Mouse (Mus musculus) limb, embryonic 15.5 days (tissue): ENCODE measurements around the gene Slc51a. TPM values are rescaled to one million over a fixed set of nuclear protein-coding genes. Genes with fewer than 3 reads are reported as not detected.

ENCODE experiments used
- ATAC-seq: fragments of 200-750 bp; cut with Nextera tagmentation; 2 replicates; pipeline ENCODE4 v1.8.0; 2017; ENCODE audit warnings: low read depth, moderate TSS enrichment; ENCODE audit not compliant: insufficient number of reproducible peaks, low FRiP score, low TSS enrichment
- H3K27ac ChIP-seq: fragments of 300-500 bp; sonication (generic); 2 replicates; pipeline ENCODE4 v1.5.1; 2015; ENCODE audit warnings: moderate library complexity, mild to moderate bottlenecking, inconsistent platforms
- H3K27me3 ChIP-seq: fragments of 300-500 bp; sonication (generic); 2 replicates; pipeline ENCODE4 v1.6.1; 2015; ENCODE audit warnings: inconsistent platforms
- H3K36me3 ChIP-seq: fragments of 300-500 bp; sonication (generic); 2 replicates; pipeline ENCODE4 v1.6.1; 2015; ENCODE audit warnings: inconsistent platforms
- H3K4me1 ChIP-seq: fragments of 300-500 bp; sonication (generic); 2 replicates; pipeline ENCODE4 v1.6.1; 2015; ENCODE audit warnings: inconsistent platforms
- H3K4me2 ChIP-seq: fragments of 300-500 bp; sonication (generic); 2 replicates; pipeline ENCODE4 v1.6.1; 2015; ENCODE audit warnings: mild to moderate bottlenecking, inconsistent platforms
- H3K4me3 ChIP-seq: fragments of 300-500 bp; sonication (generic); 2 replicates; pipeline ENCODE4 v1.5.1; 2015; ENCODE audit warnings: mild to moderate bottlenecking, inconsistent platforms
- H3K9ac ChIP-seq: fragments of 300-500 bp; sonication (generic); 2 replicates; pipeline ENCODE4 v1.6.1; 2015; ENCODE audit warnings: inconsistent platforms
- H3K9me3 ChIP-seq: fragments of 300-500 bp; sonication (generic); 2 replicates; pipeline ENCODE4 v1.6.1; 2016; ENCODE audit warnings: inconsistent platforms
- WGBS: fragments of 180-500 bp; shearing (Covaris S2); methylation state at CpG from one replicate; pipeline ENCODE4 v1.1.7; 2015; 5-methylcytosine and 5-hydroxymethylcytosine counted together
- polyA plus RNA-seq: library from polyadenylated mRNA; unstranded; fragments of >200 nt; fragmentation: Nextera tagmentation; extraction: Ambion mirVana; gene quantifications from 2 replicates; pipeline ENCODE4 v1.2.1, GENCODE M21; 2015

The Slc51a gene
- polyA plus RNA-seq, 1 experiment from 2014 or later: 0.06 TPM

GRCm38 (mm10) chr16:32485209-32485608 is 2.5 kb downstream of the Slc51a start:
- Histone ChIP-seq H3K27ac (no peak overlapping the region), H3K36me3 (no peaks in the 10 kb centered on the region), H3K9me3 (no peaks in the 10 kb centered on the region), H3K9ac (no peak overlapping the region), H3K4me3 (no peak overlapping the region), H3K27me3 (no peaks in the 10 kb centered on the region), H3K4me1 (no peaks in the 10 kb centered on the region), H3K4me2 (no peak overlapping the region)
- no peak for ATAC-seq
- WGBS: 68% methylated on average over 2 of the region's 2 CpGs

GRCm38 (mm10) chr16:32484431-32484871 is 3.2 kb downstream of the Slc51a start:
- Histone ChIP-seq H3K9ac (no peak overlapping the region), H3K9me3 (no peaks in the 10 kb centered on the region), H3K27me3 (no peaks in the 10 kb centered on the region), H3K4me1 (no peaks in the 10 kb centered on the region), H3K4me3 (no peak overlapping the region), H3K27ac (no peak overlapping the region), H3K4me2 (no peak overlapping the region), H3K36me3 (no peaks in the 10 kb centered on the region)
- ATAC-seq: no peak
- WGBS: 42% methylated on average over 7 of the region's 7 CpGs

- no peak for ATAC-seq
- no peaks in the 10 kb centered on the region for H3K4me1 ChIP-seq
- H3K9me3 ChIP-seq: no peaks in the 10 kb centered on the region
- H3K27ac ChIP-seq: no peak overlapping the region
- no peaks in the 10 kb centered on the region for H3K36me3 ChIP-seq
- H3K4me2 ChIP-seq: no peak overlapping the region
- WGBS: 62% methylated on average over 2 of the region's 2 CpGs
- H3K27me3 ChIP-seq: no peaks in the 10 kb centered on the region
- H3K4me3 ChIP-seq: no peak overlapping the region
- no peak overlapping the region for H3K9ac ChIP-seq
Observed at GRCm38 (mm10) chr16:32479415-32479814, 8.3 kb downstream of the Slc51a start.

GRCm38 (mm10) chr16:32477315-32477714 is 10.4 kb downstream of the Slc51a start:
- H3K9ac ChIP-seq: no peak overlapping the region
- H3K27ac ChIP-seq: no peak overlapping the region
- H3K9me3 ChIP-seq: no peaks in the 10 kb centered on the region
- no peaks in the 10 kb centered on the region for H3K4me1 ChIP-seq
- H3K27me3 ChIP-seq: no peaks in the 10 kb centered on the region
- no peak overlapping the region for H3K4me3 ChIP-seq
- H3K36me3 ChIP-seq: peaks cover 10% of the 10 kb centered on the region
- 80% methylated on average over 6 of the region's 6 CpGs for WGBS
- no peak overlapping the region for H3K4me2 ChIP-seq
- no peak for ATAC-seq

- Histone ChIP-seq H3K4me3 (no peak overlapping the region), H3K36me3 (peaks cover 47% of the 10 kb centered on the region), H3K4me2 (no peak overlapping the region), H3K27ac (no peak overlapping the region), H3K27me3 (no peaks in the 10 kb centered on the region), H3K9me3 (no peaks in the 10 kb centered on the region), H3K4me1 (no peaks in the 10 kb centered on the region), H3K9ac (no peak overlapping the region)
- 88% methylated on average over 7 of the region's 7 CpGs for WGBS
- ATAC-seq: no peak
Observed at GRCm38 (mm10) chr16:32472276-32473015, 15.2 kb downstream of the Slc51a start.

GRCm38 (mm10) chr16:32469404-32470105 is 18.1 kb downstream of the Slc51a start:
- Histone ChIP-seq H3K4me3 (no peak overlapping the region), H3K9me3 (no peaks in the 10 kb centered on the region), H3K4me1 (no peaks in the 10 kb centered on the region), H3K4me2 (no peak overlapping the region), H3K27ac (no peak overlapping the region), H3K27me3 (no peaks in the 10 kb centered on the region), H3K36me3 (peaks cover 62% of the 10 kb centered on the region), H3K9ac (no peak overlapping the region)
- 74% methylated on average over 5 of the region's 5 CpGs for WGBS
- no peak for ATAC-seq

GRCm38 (mm10) chr16:32468488-32468887 is 19.2 kb downstream of the Slc51a start:
- H3K4me2 ChIP-seq: no peak overlapping the region
- no peak overlapping the region for H3K27ac ChIP-seq
- H3K4me3 ChIP-seq: no peak overlapping the region
- H3K9ac ChIP-seq: no peak overlapping the region
- no peak for ATAC-seq
- H3K36me3 ChIP-seq: peaks cover 68% of the 10 kb centered on the region
- H3K4me1 ChIP-seq: no peaks in the 10 kb centered on the region
- H3K9me3 ChIP-seq: no peaks in the 10 kb centered on the region
- no peaks in the 10 kb centered on the region for H3K27me3 ChIP-seq
- 48% methylated on average over 3 of the region's 3 CpGs for WGBS

GRCm38 (mm10) chr16:32464908-32465307 is 22.8 kb downstream of the Slc51a start:
- H3K27me3 ChIP-seq: no peaks in the 10 kb centered on the region
- WGBS: 0% methylated on average over 1 of the region's 1 CpGs
- H3K9me3 ChIP-seq: no peaks in the 10 kb centered on the region
- H3K27ac ChIP-seq: no peak overlapping the region
- no peak overlapping the region for H3K9ac ChIP-seq
- no peak overlapping the region for H3K4me3 ChIP-seq
- H3K4me1 ChIP-seq: no peaks in the 10 kb centered on the region
- no peak overlapping the region for H3K4me2 ChIP-seq
- ATAC-seq: no peak
- peaks cover 49% of the 10 kb centered on the region for H3K36me3 ChIP-seq

GRCm38 (mm10) chr16:32463426-32463825 is 24.3 kb downstream of the Slc51a start:
- H3K27ac ChIP-seq: no peak overlapping the region
- H3K4me1 ChIP-seq: no peaks in the 10 kb centered on the region
- no peak overlapping the region for H3K4me2 ChIP-seq
- peaks cover 41% of the 10 kb centered on the region for H3K36me3 ChIP-seq
- no peak for ATAC-seq
- 70% methylated on average over 2 of the region's 2 CpGs for WGBS
- H3K27me3 ChIP-seq: no peaks in the 10 kb centered on the region
- H3K4me3 ChIP-seq: no peak overlapping the region
- H3K9ac ChIP-seq: no peak overlapping the region
- H3K9me3 ChIP-seq: no peaks in the 10 kb centered on the region

GRCm38 (mm10) chr16:32462950-32463349 is 24.7 kb downstream of the Slc51a start:
- no peak overlapping the region for H3K4me2 ChIP-seq
- H3K4me1 ChIP-seq: 0 out of 2 replicates have a peak, but pooled peaks cover under 1% of the 10 kb centered on the region
- H3K9ac ChIP-seq: no peak overlapping the region
- no peaks in the 10 kb centered on the region for H3K27me3 ChIP-seq
- no peak overlapping the region for H3K27ac ChIP-seq
- no peak for ATAC-seq
- peaks cover 37% of the 10 kb centered on the region for H3K36me3 ChIP-seq
- no peak overlapping the region for H3K4me3 ChIP-seq
- WGBS: 92% methylated on average over 16 of the region's 16 CpGs
- H3K9me3 ChIP-seq: no peaks in the 10 kb centered on the region

GRCm38 (mm10) chr16:32461713-32462112 is 26.0 kb downstream of the Slc51a start:
- ATAC-seq: no peak
- no peaks in the 10 kb centered on the region for H3K27me3 ChIP-seq
- H3K9ac ChIP-seq: no peak overlapping the region
- no peak overlapping the region for H3K4me3 ChIP-seq
- 82% methylated on average over 5 of the region's 5 CpGs for WGBS
- H3K4me2 ChIP-seq: no peak overlapping the region
- H3K9me3 ChIP-seq: no peaks in the 10 kb centered on the region
- peaks cover 28% of the 10 kb centered on the region for H3K36me3 ChIP-seq
- no peak overlapping the region for H3K27ac ChIP-seq
- H3K4me1 ChIP-seq: 0 out of 2 replicates have a peak, but pooled peaks cover 3% of the 10 kb centered on the region

- Histone ChIP-seq H3K9me3 (no peaks in the 10 kb centered on the region), H3K9ac (no peak overlapping the region), H3K36me3 (peaks cover 25% of the 10 kb centered on the region), H3K4me1 (0 out of 2 replicates have a peak, but pooled peaks cover 3% of the 10 kb centered on the region), H3K27ac (no peak overlapping the region), H3K4me2 (no peak overlapping the region), H3K27me3 (no peaks in the 10 kb centered on the region), H3K4me3 (no peak overlapping the region)
- WGBS: 54% methylated on average over 4 of the region's 4 CpGs
- ATAC-seq: no peak
Observed at GRCm38 (mm10) chr16:32460518-32460917, 27.2 kb downstream of the Slc51a start.
